Mouse (Mus musculus) ES-Bruce4 (cell line): ENCODE measurements around the gene Dnajc8. TPM values are rescaled to one million over a fixed set of nuclear protein-coding genes. Genes with fewer than 3 reads are reported as not detected.

Experiments used
- H3K27ac ChIP-seq: 2 replicates; pipeline ENCODE4 v1.5.1; 2012; ENCODE audit warnings: low read length, inconsistent platforms; ENCODE audit not compliant: insufficient read depth
- H3K27me3 ChIP-seq: 2 replicates; pipeline ENCODE4 v1.6.1; 2012; ENCODE audit warnings: mild to moderate bottlenecking, low read length, inconsistent platforms; ENCODE audit not compliant: control insufficient read depth, poor library complexity, insufficient read depth, severe bottlenecking
- H3K36me3 ChIP-seq: 2 replicates; pipeline ENCODE4 v1.6.1; 2012; ENCODE audit warnings: inconsistent platforms, mild to moderate bottlenecking, low read length, moderate library complexity; ENCODE audit not compliant: control insufficient read depth, poor library complexity, insufficient read depth, severe bottlenecking
- H3K4me1 ChIP-seq: one replicate; pipeline ENCODE4 v1.8.1; 2011; ENCODE audit warnings: low read length; ENCODE audit not compliant: control insufficient read depth, insufficient read depth
- H3K4me3 ChIP-seq: 2 replicates; pipeline ENCODE4 v1.5.1; 2011; ENCODE audit warnings: low read depth, mild to moderate bottlenecking, low read length
- H3K9ac ChIP-seq: 2 replicates; pipeline ENCODE4 v1.6.1; 2012; ENCODE audit warnings: low read depth, mild to moderate bottlenecking, inconsistent platforms; ENCODE audit not compliant: poor library complexity, severe bottlenecking
- H3K9me3 ChIP-seq: replicated peaks from 2 replicates; pipeline ENCODE4 v1.6.1; 2012; ENCODE audit warnings: mild to moderate bottlenecking, low read length, inconsistent platforms; ENCODE audit not compliant: control insufficient read depth, poor library complexity, insufficient read depth, severe bottlenecking
- CTCF ChIP-seq: IDR thresholded peaks from one replicate; pipeline ENCODE4 v1.8.1; 2011; ENCODE audit warnings: low read depth, low read length
- EP300 ChIP-seq: IDR thresholded peaks from 2 replicates; pipeline ENCODE4 v1.6.1; 2011; ENCODE audit warnings: low read depth, low read length; ENCODE audit not compliant: insufficient read depth
- POLR2A ChIP-seq: IDR thresholded peaks from one replicate; pipeline ENCODE4 v1.8.1; 2011; ENCODE audit warnings: low read length; ENCODE audit not compliant: insufficient read depth
- polyA plus RNA-seq: library from polyadenylated mRNA; stranded (reverse); fragments of >200 nt; gene quantifications from 2 replicates; pipeline ENCODE4 v1.2.4, GENCODE M21; 2011; ENCODE audit warnings: low read depth; ENCODE audit not compliant: missing spikeins, insufficient read depth, insufficient read length

Gene Dnajc8
- polyA plus RNA-seq, 1 experiment: 348 TPM

DNA sequence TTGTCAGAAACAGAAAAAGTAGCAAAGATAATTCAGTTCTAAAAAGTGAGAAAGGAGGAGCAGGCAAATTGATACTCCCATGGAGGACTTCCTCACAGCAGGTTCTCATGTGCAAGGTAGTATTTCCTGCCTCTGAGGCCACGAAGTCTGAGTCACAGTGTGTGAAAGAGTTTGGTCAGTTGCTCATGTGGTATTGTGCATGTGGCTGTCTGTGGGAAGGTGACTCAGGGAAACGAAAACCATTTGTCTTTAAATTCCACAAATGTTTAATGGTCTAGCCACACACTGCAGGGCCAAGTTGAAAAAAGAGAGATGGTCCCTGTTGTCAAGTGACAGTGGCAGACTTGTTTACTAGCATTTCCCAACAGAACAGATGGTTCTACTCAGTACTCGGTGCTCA is 53.2 kb downstream of the Dnajc8 start:
- Histone ChIP-seq H3K36me3 (no peaks in the 10 kb centered on the region), H3K27ac (no peak overlapping the region), H3K4me3 (no peak overlapping the region), H3K9ac (no peak overlapping the region), H3K4me1 (no peaks in the 10 kb centered on the region), H3K9me3 (no peaks in the 10 kb centered on the region), H3K27me3 (no peaks in the 10 kb centered on the region)
- TF ChIP-seq EP300 (no peak), POLR2A (no peak), CTCF (no peak)

GRCm38 (mm10) chr4:132590642-132591041 is 55.3 kb downstream of the Dnajc8 start:
- no peak overlapping the region for H3K9ac ChIP-seq
- H3K36me3 ChIP-seq: no peaks in the 10 kb centered on the region
- no peaks in the 10 kb centered on the region for H3K27me3 ChIP-seq
- no peaks in the 10 kb centered on the region for H3K4me1 ChIP-seq
- H3K4me3 ChIP-seq: no peak overlapping the region
- no peaks in the 10 kb centered on the region for H3K9me3 ChIP-seq
- H3K27ac ChIP-seq: no peak overlapping the region
- TF ChIP-seq CTCF (no peak), EP300 (no peak), POLR2A (no peak)

- TF ChIP-seq CTCF (no peak), EP300 (no peak), POLR2A (no peak)
- H3K9me3 ChIP-seq: no peaks in the 10 kb centered on the region
Observed at GRCm38 (mm10) chr4:132592958-132593357, 57.6 kb downstream of the Dnajc8 start.

DNA sequence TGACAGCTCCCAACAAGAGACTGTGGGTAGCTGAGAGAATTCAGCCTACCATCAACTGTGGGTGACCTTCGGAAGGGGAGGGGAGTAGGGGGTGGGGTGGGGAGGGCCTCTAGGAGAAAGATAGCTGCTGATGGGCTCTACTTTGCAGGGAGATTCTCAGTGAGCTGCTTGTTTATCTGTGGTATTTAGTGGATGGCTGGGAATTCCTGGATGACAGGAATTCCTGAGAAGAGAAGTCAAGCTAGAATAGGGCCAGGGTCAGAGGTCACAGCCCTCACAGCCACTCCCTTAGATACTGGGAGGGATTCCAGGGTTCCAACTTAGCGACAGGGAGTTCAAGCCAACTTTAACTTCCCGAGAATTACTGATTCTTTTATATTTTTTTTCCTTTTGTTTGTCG is 58.8 kb downstream of the Dnajc8 start:
- Histone ChIP-seq H3K27ac (0 out of 2 replicates have a peak overlapping the region, but pooled peaks have one; percentile 40), H3K27me3 (no peaks in the 10 kb centered on the region), H3K4me3 (no peak overlapping the region), H3K9ac (no peak overlapping the region), H3K4me1 (no peaks in the 10 kb centered on the region), H3K36me3 (no peaks in the 10 kb centered on the region), H3K9me3 (no peaks in the 10 kb centered on the region)
- TF ChIP-seq EP300 (no peak), CTCF (no peak), POLR2A (no peak)

More at GRCm38 (mm10) chr4:132592958-132593357, 57.6 kb downstream of the Dnajc8 start:
- no peak overlapping the region for H3K4me3 ChIP-seq
- H3K36me3 ChIP-seq: no peaks in the 10 kb centered on the region
- H3K27ac ChIP-seq: no peak overlapping the region
- no peak overlapping the region for H3K9ac ChIP-seq
- H3K27me3 ChIP-seq: no peaks in the 10 kb centered on the region
- H3K4me1 ChIP-seq: no peaks in the 10 kb centered on the region

DNA sequence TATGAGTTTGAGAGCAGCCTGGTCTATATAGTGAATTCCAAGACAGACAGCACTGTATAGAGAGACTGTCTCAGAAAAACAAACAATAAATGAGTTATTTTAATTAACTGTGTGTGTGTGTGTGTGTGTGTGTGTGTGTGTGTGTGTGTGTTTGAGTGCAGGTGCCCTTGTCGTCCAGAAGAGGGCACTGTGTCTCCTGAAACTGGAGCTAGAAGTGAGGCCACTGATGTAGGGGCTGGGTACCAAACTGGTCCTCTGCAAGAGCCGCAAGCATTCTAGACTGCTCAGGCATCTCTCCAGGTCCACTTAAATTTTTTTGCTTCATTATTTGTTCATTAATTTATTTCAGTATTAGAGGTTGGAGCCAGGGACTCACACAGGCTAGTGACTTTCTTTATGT is 63.5 kb downstream of the Dnajc8 start:
- H3K36me3 ChIP-seq: no peaks in the 10 kb centered on the region
- no peaks in the 10 kb centered on the region for H3K9me3 ChIP-seq
- H3K4me1 ChIP-seq: no peaks in the 10 kb centered on the region
- TF ChIP-seq EP300 (no peak), POLR2A (no peak), CTCF (peak; percentile 19)
- H3K4me3 ChIP-seq: no peak overlapping the region
- H3K27ac ChIP-seq: no peak overlapping the region
- no peak overlapping the region for H3K9ac ChIP-seq
- H3K27me3 ChIP-seq: no peaks in the 10 kb centered on the region

DNA sequence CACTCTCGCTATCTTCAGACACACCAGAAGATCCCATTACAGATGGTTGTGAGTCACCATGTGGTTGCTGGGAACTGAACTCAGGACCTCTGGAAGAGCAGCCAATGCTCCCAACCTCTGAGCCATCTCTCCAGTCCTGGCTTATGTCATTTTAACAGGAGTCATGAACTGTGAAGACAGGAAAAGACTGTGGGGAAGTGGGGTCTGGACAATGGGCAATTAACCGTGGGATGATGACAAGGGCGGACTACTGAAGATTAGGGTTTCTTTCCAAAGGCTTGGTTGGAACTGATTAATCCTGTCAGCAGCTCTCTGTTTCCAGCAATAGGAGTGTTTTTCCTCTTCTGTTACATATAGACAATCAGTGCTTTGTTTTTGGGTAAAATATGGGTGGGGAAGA is 64.4 kb downstream of the Dnajc8 start:
- TF ChIP-seq EP300 (no peak), POLR2A (no peak), CTCF (no peak)
- H3K4me3 ChIP-seq: no peak overlapping the region
- H3K9ac ChIP-seq: no peak overlapping the region
- H3K36me3 ChIP-seq: no peaks in the 10 kb centered on the region
- H3K27ac ChIP-seq: no peak overlapping the region
- H3K9me3 ChIP-seq: no peaks in the 10 kb centered on the region
- no peaks in the 10 kb centered on the region for H3K4me1 ChIP-seq
- no peaks in the 10 kb centered on the region for H3K27me3 ChIP-seq
